Mouse (Mus musculus) CH12.LX (cell line): ENCODE data around the gene Triobp. TPM values are rescaled to one million over a fixed set of nuclear protein-coding genes. Genes with fewer than 3 reads are reported as not detected.

Experiments used
- DNase-seq: peaks from one replicate; pipeline ENCODE4 v3.0.0-alpha.2; 2013; ENCODE audit errors: extremely low read depth
- H3K27ac ChIP-seq: 2 replicates; pipeline ENCODE4 v1.5.1; 2012; ENCODE audit warnings: low read depth, mild to moderate bottlenecking, control low read depth, moderate library complexity; ENCODE audit not compliant: insufficient read depth
- H3K27me3 ChIP-seq: replicated peaks from 2 replicates; pipeline ENCODE3; 2012; ENCODE audit warnings: inconsistent platforms
- H3K36me3 ChIP-seq, 2 experiments: replicated peaks in 1 of 2; 2 replicates each; pipeline versions ENCODE3 to v1.6.1; 2012; ENCODE audit warnings: inconsistent platforms in 1 of 2, low read length in 1 of 2, mild to moderate bottlenecking in 1 of 2, mixed read lengths in 1 of 2, moderate library complexity in 1 of 2; ENCODE audit not compliant: control insufficient read depth in 1 of 2, insufficient read depth in 1 of 2
- H3K4me1 ChIP-seq, 2 experiments: 2 replicates each; pipeline ENCODE4 v1.6.1; 2012; ENCODE audit warnings: inconsistent platforms in 1 of 2, moderate library complexity in 1 of 2; ENCODE audit not compliant: insufficient read depth in 2 of 2, control insufficient read depth in 1 of 2
- H3K4me2 ChIP-seq: 2 replicates; pipeline ENCODE4 v1.6.1; 2012; ENCODE audit warnings: low read depth, mild to moderate bottlenecking, control low read depth; ENCODE audit not compliant: poor library complexity, insufficient read depth, severe bottlenecking
- H3K4me3 ChIP-seq, 3 experiments: fragments of 150-350 bp in 1 of 3; sonication (generic) in 1 of 3; replicated peaks in 1 of 3; 2 replicates each; pipeline versions ENCODE3 to v1.5.1; 2011 to 2012; ENCODE audit warnings: low read depth in 2 of 3, low read length in 2 of 3, mild to moderate bottlenecking in 2 of 3, moderate library complexity in 2 of 3, control low read depth in 1 of 3, improper control_type of control experiment in 1 of 3, inconsistent platforms in 1 of 3, mixed read lengths in 1 of 3; ENCODE audit not compliant: poor library complexity in 1 of 3
- H3K79me2 ChIP-seq: replicated peaks from 2 replicates; pipeline ENCODE4 v1.6.1; 2012; ENCODE audit warnings: mild to moderate bottlenecking, moderate library complexity; ENCODE audit not compliant: control insufficient read depth, poor library complexity, insufficient read depth, severe bottlenecking; ENCODE audit errors: extremely low read depth
- H3K9ac ChIP-seq: 2 replicates; pipeline ENCODE4 v1.6.1; 2012; ENCODE audit warnings: low read depth, mild to moderate bottlenecking, control low read depth, moderate library complexity; ENCODE audit not compliant: insufficient read depth
- H3K9me3 ChIP-seq: replicated peaks from 2 replicates; pipeline ENCODE3; 2012; ENCODE audit warnings: low read length, inconsistent platforms, mixed read lengths
- BHLHE40 ChIP-seq: IDR thresholded peaks from 2 replicates; pipeline ENCODE4 v1.6.1; 2011; ENCODE audit warnings: mild to moderate bottlenecking, low read depth, low read length, improper control_type of control experiment
- CHD1 ChIP-seq: IDR thresholded peaks from 2 replicates; pipeline ENCODE4 v1.6.1; 2012; ENCODE audit warnings: low read depth, low read length, improper control_type of control experiment, inconsistent platforms
- CHD2 ChIP-seq: IDR thresholded peaks from 2 replicates; pipeline ENCODE4 v1.6.1; 2011; ENCODE audit warnings: low read length, improper control_type of control experiment
- CTCF ChIP-seq, 2 experiments: IDR thresholded peaks in 1 of 2; conservative IDR thresholded peaks in 1 of 2; 2 replicates each; pipeline ENCODE4 v1.5.1; 2011 to 2012; ENCODE audit warnings: low read depth in 2 of 2, low read length in 2 of 2, improper control_type of control experiment in 1 of 2, inconsistent platforms in 1 of 2, mild to moderate bottlenecking in 1 of 2, moderate library complexity in 1 of 2
- ELF1 ChIP-seq: IDR thresholded peaks from 2 replicates; pipeline ENCODE4 v1.6.1; 2014; ENCODE audit warnings: low read depth, mild to moderate bottlenecking, inconsistent platforms, low read length, improper control_type of control experiment
- ETS1 ChIP-seq: conservative IDR thresholded peaks from 2 replicates; pipeline ENCODE4 v1.6.1; 2012; ENCODE audit warnings: low read depth, mild to moderate bottlenecking, inconsistent platforms, low read length, improper control_type of control experiment, moderate library complexity
- HCFC1 ChIP-seq: IDR thresholded peaks from 2 replicates; pipeline ENCODE4 v1.6.1; 2012; ENCODE audit warnings: low read depth, mild to moderate bottlenecking, inconsistent platforms, low read length, improper control_type of control experiment
- IRF4 ChIP-seq: IDR thresholded peaks from 2 replicates; pipeline ENCODE4 v1.6.1; 2014; ENCODE audit warnings: low read depth, mild to moderate bottlenecking, inconsistent platforms, low read length, improper control_type of control experiment
- JUN ChIP-seq: IDR thresholded peaks from 2 replicates; pipeline ENCODE4 v1.6.1; 2011; ENCODE audit warnings: low read depth, mild to moderate bottlenecking, low read length, improper control_type of control experiment, moderate library complexity; ENCODE audit not compliant: insufficient read depth
- MAFK ChIP-seq: IDR thresholded peaks from 2 replicates; pipeline ENCODE4 v1.6.1; 2011; ENCODE audit warnings: low read length, improper control_type of control experiment; ENCODE audit not compliant: insufficient replicate concordance
- MEF2A ChIP-seq: IDR thresholded peaks from 2 replicates; pipeline ENCODE4 v1.6.1; 2014; ENCODE audit warnings: low read depth, mild to moderate bottlenecking, inconsistent platforms, low read length, improper control_type of control experiment, borderline replicate concordance
- MXI1 ChIP-seq: IDR thresholded peaks from 2 replicates; pipeline ENCODE4 v1.6.1; 2011; ENCODE audit warnings: mild to moderate bottlenecking, low read depth, low read length, improper control_type of control experiment
- PAX5 ChIP-seq: IDR thresholded peaks from 2 replicates; pipeline ENCODE4 v1.6.1; 2012; ENCODE audit warnings: low read length, inconsistent platforms, mixed read lengths
- POLR2A ChIP-seq: IDR thresholded peaks from 2 replicates; pipeline ENCODE4 v1.6.1; 2011; ENCODE audit warnings: low read depth, mild to moderate bottlenecking, improper control_type of control experiment, low read length
- POLR2AphosphoS2 ChIP-seq: IDR thresholded peaks from 2 replicates; pipeline ENCODE4 v1.6.1; 2011; ENCODE audit warnings: low read depth, low read length, improper control_type of control experiment
- SMC3 ChIP-seq: IDR thresholded peaks from 2 replicates; pipeline ENCODE4 v1.6.1; 2011; ENCODE audit warnings: low read depth, low read length, improper control_type of control experiment
- TBP ChIP-seq: conservative IDR thresholded peaks from 2 replicates; pipeline ENCODE4 v1.6.1; 2011; ENCODE audit warnings: low read depth, low read length, improper control_type of control experiment
- TCF12 ChIP-seq: IDR thresholded peaks from 2 replicates; pipeline ENCODE4 v1.6.1; 2014; ENCODE audit warnings: low read depth, mild to moderate bottlenecking, inconsistent platforms, low read length, improper control_type of control experiment
- ZMIZ1 ChIP-seq: IDR thresholded peaks from 2 replicates; pipeline ENCODE4 v1.6.1; 2012; ENCODE audit warnings: low read depth, mild to moderate bottlenecking, inconsistent platforms, low read length, improper control_type of control experiment
- dilution Hi-C: fragments of 300-500 bp; cut with MboI; formaldehyde crosslinking; loops from 2 replicates; pipeline ENCODE4 v1.14.3; 2020; ENCODE audit warnings: low sequenced_read_pairs; ENCODE audit not compliant: extremely low pct_unique_long_range_greater_than_20kb, extremely low pct_ligation_motif_present
- in situ Hi-C: fragments of 300-500 bp; cut with MboI; formaldehyde crosslinking; loops from 3 replicates; pipeline ENCODE4 v1.14.3; 2019; ENCODE audit warnings: low sequenced_read_pairs, low pct_ligation_motif_present, low pct_unique_long_range_greater_than_20kb, mixed read lengths
- polyA plus RNA-seq: library from polyadenylated mRNA; unstranded; fragments of >175 nt; gene quantifications from 2 replicates; pipeline ENCODE4 v1.2.1, GENCODE M21; 2012; ENCODE audit warnings: low read depth; ENCODE audit not compliant: insufficient read length
- total RNA-seq, 2 experiments: library from RNA; depleted of rRNA; stranded (reverse); fragments of 300-350 nt in 1 of 2; fragments of >200 nt in 1 of 2; gene quantifications; 2 replicates each; pipeline ENCODE4 v1.2.3; 2012 to 2014

The Triobp gene
- total and polyA plus RNA-seq, 3 experiments: 11.5 to 31.0 (median 25.5) TPM

DNA sequence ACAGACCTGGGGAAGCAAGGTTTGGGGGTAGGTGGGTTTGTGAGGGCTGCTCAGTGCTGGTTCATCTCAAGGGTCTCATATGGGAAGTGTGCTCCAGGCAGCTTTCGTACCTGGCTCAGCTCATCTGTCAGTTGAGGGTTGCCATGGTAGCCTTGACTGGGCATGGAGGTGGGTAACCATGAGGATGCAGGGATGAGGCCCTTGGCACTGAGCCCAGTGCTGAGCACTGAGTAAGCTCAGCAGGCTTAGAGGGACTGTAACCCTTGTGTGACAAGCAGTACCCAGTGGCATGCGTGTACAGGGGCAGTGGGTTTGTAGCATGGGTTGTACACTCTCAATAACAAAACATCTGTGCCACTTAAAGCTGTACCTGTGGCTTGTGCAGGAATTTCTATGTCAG is 9.6 kb upstream of the Triobp start:
- Histone ChIP-seq H3K27ac (no peak overlapping the region), H3K36me3 (peaks cover 51 to 66% of the 10 kb centered on the region in 2 experiments), H3K4me1 (peaks cover 6 to 18% of the 10 kb centered on the region in 2 experiments; a peak in 3 of 4 replicates), H3K4me3 (no peak overlapping the region), H3K4me2 (no peak overlapping the region), H3K27me3 (no peaks in the 10 kb centered on the region), H3K79me2 (peaks cover 14% of the 10 kb centered on the region; the same call in 1 of the 2 replicates), H3K9me3 (no peaks in the 10 kb centered on the region), H3K9ac (no peak overlapping the region)
- TF ChIP-seq JUN (no peak), IRF4 (no peak), PAX5 (no peak), TBP (no peak), CHD2 (no peak), HCFC1 (no peak), POLR2AphosphoS2 (no peak), MXI1 (no peak), MEF2A (no peak), SMC3 (no peak), TCF12 (no peak), CTCF (conservative IDR thresholded peaks at IDR 0.05 in 1 of 2, IDR thresholded peaks at IDR 0.05 in 1 of 2; ENCODE audit: low read depth in 2 of 2, low read length in 2 of 2) (no peak), ZMIZ1 (no peak), CHD1 (no peak), MAFK (no peak), BHLHE40 (no peak), POLR2A (no peak), ELF1 (no peak)
- in situ Hi-C loops (no loop called here), dilution Hi-C loops (no loop called here)
- DNase-seq: no peak

DNA sequence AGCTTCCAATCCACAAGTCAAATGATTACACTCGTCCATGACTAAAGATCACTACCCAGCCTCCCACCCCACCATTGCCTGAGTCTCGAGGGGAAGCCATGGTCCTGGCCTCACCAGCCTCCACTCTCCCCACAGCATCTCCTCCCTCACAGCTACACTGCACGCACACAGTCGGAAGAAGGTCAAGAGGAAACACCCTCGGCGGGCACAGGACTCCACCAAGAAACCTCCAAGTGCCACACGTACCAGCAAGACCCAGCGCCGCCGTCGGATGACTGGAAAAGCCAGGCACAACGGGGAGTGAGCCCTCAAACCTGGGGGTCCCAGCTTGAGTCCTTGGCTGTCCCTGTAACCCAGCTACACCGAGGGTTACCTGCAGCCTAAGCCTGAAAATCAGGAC is 7.2 kb upstream of the Triobp start:
- Histone ChIP-seq H3K9me3 (no peaks in the 10 kb centered on the region), H3K27me3 (no peaks in the 10 kb centered on the region), H3K4me2 (no peak overlapping the region), H3K36me3 (peaks cover 51 to 72% of the 10 kb centered on the region in 2 experiments), H3K27ac (no peak overlapping the region), H3K79me2 (peaks cover 14% of the 10 kb centered on the region; the same call in 1 of the 2 replicates), H3K9ac (no peak overlapping the region), H3K4me3 (no peak overlapping the region), H3K4me1 (peaks cover 6 to 12% of the 10 kb centered on the region in 2 experiments; a peak in 3 of 4 replicates)
- no peak for TF ChIP-seq SMC3
- TF ChIP-seq ETS1: no peak
- DNase-seq: no peak
- in situ Hi-C loops (no loop called here), dilution Hi-C loops (no loop called here)
